Mouse (Mus musculus) hindbrain, embryonic 16.5 days (tissue): Measurements from ENCODE around the gene Obp1a. TPM values are rescaled to one million over a fixed set of nuclear protein-coding genes. Genes with fewer than 3 reads are reported as not detected.

Experiments used
- ATAC-seq: fragments of 200-750 bp; cut with Nextera tagmentation; 2 replicates; pipeline ENCODE4 v1.8.0; 2017; ENCODE audit warnings: moderate TSS enrichment, moderate library complexity
- H3K27ac ChIP-seq: fragments of 300-500 bp; sonication (generic); 2 replicates; pipeline ENCODE4 v1.5.1; 2014; ENCODE audit warnings: low read depth, mild to moderate bottlenecking, control low read depth, low read length, moderate library complexity
- H3K27me3 ChIP-seq: fragments of 300-500 bp; sonication (generic); replicated peaks from 2 replicates; pipeline ENCODE4 v1.6.1; 2014; ENCODE audit warnings: low read length; ENCODE audit not compliant: control insufficient read depth, insufficient read depth
- H3K36me3 ChIP-seq: fragments of 300-500 bp; sonication (generic); 2 replicates; pipeline ENCODE4 v1.6.1; 2014; ENCODE audit warnings: mild to moderate bottlenecking, low read length, moderate library complexity, mixed read lengths; ENCODE audit not compliant: control insufficient read depth, insufficient read depth
- H3K4me1 ChIP-seq: fragments of 300-500 bp; sonication (generic); 2 replicates; pipeline ENCODE4 v1.6.1; 2014; ENCODE audit warnings: low read depth, low read length; ENCODE audit not compliant: control insufficient read depth, insufficient read depth
- H3K4me2 ChIP-seq: fragments of 300-500 bp; sonication (generic); 2 replicates; pipeline ENCODE4 v1.6.1; 2014; ENCODE audit warnings: mild to moderate bottlenecking, low read length, control low read depth, moderate library complexity
- H3K4me3 ChIP-seq: fragments of 300-500 bp; sonication (generic); 2 replicates; pipeline ENCODE4 v1.5.1; 2014; ENCODE audit warnings: mild to moderate bottlenecking, low read length, control low read depth, moderate library complexity
- H3K9ac ChIP-seq: fragments of 300-500 bp; sonication (generic); 2 replicates; pipeline ENCODE4 v1.6.1; 2014; ENCODE audit warnings: low read depth, mild to moderate bottlenecking, control low read depth, low read length, moderate library complexity
- H3K9me3 ChIP-seq: fragments of 300-500 bp; sonication (generic); 2 replicates; pipeline ENCODE4 v1.6.1; 2014; ENCODE audit warnings: mild to moderate bottlenecking, low read length, moderate library complexity; ENCODE audit not compliant: control insufficient read depth
- WGBS: fragments of 180-500 bp; shearing (Covaris S2); extraction: QIAGEN DNeasy Blood & Tissue Kit; methylation state at CpG from one replicate; pipeline ENCODE4 v1.1.7; 2014; 5-methylcytosine and 5-hydroxymethylcytosine counted together
- polyA plus RNA-seq: library from polyadenylated mRNA; unstranded; fragments of >200 nt; fragmentation: Nextera tagmentation; extraction: Ambion mirVana; gene quantifications from 2 replicates; pipeline ENCODE4 v1.2.1, GENCODE M21; 2015

Gene Obp1a
- polyA plus RNA-seq, result not detected in 2 replicates

DNA sequence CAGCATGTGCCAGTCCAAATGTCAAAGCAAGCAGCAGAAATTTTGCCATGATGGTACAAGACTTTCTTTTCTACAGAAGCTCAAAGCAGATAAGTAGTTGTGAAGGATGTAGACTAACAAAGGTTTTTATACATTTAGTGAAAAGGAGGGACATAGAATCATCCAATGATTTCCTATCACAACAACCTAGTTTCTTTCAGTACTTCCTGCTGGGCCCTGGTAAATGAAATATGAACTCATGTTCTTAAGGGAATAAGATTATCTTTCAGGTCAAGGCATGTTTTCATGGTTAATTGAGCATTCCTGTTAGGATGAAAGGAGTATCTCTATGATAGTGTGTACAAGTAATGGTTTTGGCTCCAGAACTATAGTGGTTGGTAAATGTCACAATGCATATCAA is at the start of gene Obp1a:
TSS of gene Obp1a (minus strand) at position 101 of the 400 bp plus-strand sequence.
- Histone ChIP-seq H3K4me2 (no peak within 1 kb of the TSS), H3K27me3 (no peaks in the 10 kb centered on the region), H3K4me1 (no peaks in the 10 kb centered on the region), H3K9ac (no peak within 1 kb of the TSS), H3K27ac (no peak within 1 kb of the TSS), H3K9me3 (no peaks in the 10 kb centered on the region), H3K36me3 (no peaks in the 10 kb centered on the region), H3K4me3 (no peak within 1 kb of the TSS)
- ATAC-seq, result no peak

DNA sequence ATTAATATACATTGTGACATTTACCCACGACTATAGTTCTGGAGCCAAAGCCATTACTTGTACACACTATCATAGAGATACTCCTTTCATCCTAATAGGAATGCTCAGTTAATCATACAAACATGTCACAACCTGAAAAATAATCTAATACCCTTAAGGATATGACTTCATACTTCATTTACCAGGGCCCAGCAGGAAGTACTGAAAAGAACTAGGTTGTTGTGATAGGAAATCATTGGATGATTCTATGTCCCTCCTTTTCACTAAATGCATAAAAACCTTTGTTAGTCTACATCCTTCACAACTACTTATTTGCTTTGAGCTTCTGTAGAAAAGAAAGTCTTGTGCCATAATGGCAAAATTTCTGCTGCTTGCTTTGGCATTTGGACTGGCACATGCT is 34.0 kb upstream of the Obp1a start, which contains the start of gene Gm5938:
TSS of gene Gm5938 (plus strand) at position 301 of the 400 bp plus-strand sequence.
- no peak within 1 kb of the TSS for H3K9ac ChIP-seq
- H3K4me1 ChIP-seq, result no peaks in the 10 kb centered on the region
- H3K27me3 ChIP-seq, result no peaks in the 10 kb centered on the region
- H3K4me3 ChIP-seq, result no peak within 1 kb of the TSS
- H3K4me2 ChIP-seq, result no peak within 1 kb of the TSS
- no peaks in the 10 kb centered on the region for H3K36me3 ChIP-seq
- 78% methylated on average over 1 of the region's 1 CpGs for WGBS
- no peak for ATAC-seq
- no peak within 1 kb of the TSS for H3K27ac ChIP-seq
- no peaks in the 10 kb centered on the region for H3K9me3 ChIP-seq

Other genes with a start within 250 kb of the Obp1a start
- not detected in 2 replicates for gene Pbsn, start 237.8 kb downstream of the Obp1a start, polyA plus RNA-seq
- not detected in 2 replicates for gene Gm14744, start 226.6 kb downstream of the Obp1a start, polyA plus RNA-seq
- gene 5430402E10Rik, start 166.3 kb downstream of the Obp1a start, polyA plus RNA-seq, result not detected in 2 replicates
- not detected in 2 replicates for gene Gm5938, start 34.1 kb upstream of the Obp1a start, polyA plus RNA-seq
- gene Obp1b, start 95.4 kb upstream of the Obp1a start, polyA plus RNA-seq, result not detected in 2 replicates
- not detected in 2 replicates for gene Gm14743, start 154.5 kb upstream of the Obp1a start, polyA plus RNA-seq